Mouse (Mus musculus): Measurements from ENCODE around the gene Gm43552.
"Not testable (repeated sequence)": the region's sequence is repeated elsewhere in the genome, so short reads cannot be mapped to it uniquely, and the experiment has no call there.

The Gm43552 gene

DNA sequence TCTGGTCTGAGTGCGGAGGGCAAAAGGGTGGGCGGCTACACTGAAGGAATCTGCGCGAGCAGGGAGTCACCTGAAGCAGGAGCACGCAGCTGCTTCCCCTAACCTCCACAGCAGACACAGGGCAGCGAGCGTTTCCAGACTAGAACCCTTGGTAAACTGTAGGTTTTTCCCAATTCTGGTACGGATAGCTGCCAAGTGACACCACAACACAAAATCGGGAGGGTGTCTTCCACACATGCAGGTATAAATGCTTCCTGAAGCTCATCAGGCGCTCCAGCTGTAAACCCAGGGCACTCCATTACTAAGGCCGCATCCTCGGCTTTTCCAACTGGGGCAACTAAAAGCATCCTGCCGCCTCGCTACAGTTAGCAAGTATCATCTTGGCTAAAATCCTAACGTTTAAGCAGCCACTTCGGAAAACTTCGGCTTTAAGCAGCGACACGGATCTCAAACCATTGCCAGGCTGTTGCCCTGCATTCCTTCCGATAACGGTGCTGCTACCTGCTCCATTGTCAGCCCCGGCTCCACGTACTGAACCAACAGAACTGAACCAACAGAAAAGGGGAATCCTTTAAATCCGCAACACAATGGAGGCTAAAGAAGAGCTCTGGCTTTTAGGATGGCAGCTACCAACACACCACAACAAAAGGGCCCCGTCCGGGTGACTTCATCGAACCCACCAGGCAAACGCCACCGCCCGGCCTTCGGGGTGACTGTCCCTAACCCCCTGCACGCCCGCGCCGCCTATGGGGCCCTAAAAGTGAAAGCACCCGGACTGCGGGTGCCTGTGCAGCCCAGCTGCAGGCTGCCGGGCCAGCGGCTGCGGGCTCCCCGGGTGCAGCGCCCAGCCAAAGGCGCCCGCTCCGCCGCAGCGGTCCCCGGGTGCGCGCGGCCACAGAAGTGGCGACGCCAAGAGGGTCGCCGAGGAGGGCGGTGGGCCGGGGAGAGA lies 592 bp downstream of the Gm43552 start:
- DNase-seq (ENCODE audit: extremely low read depth, low read depth): peak; percentile 36

DNA sequence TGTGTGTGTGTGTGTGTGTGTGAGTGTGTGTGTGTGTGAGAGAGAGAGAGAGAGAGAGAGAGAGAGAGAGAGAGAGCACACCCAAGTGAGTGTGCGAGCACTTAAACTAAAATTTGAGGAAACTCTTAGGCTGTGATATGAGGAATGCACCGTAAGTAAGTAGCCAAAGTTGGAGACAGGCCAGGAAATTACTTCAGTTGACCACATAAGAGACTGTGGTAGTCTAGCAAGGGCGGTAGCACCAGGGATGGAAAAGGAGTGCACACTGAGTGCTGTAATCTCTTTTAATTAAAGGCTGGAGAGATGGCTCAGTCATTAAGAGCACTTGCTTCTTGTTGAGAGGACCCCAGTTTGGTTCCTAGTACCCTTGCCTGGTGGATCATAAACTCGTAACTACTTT lies 2.8 kb downstream of the Gm43552 start:
- peak; percentile 35 for DNase-seq (ENCODE audit: extremely low read depth, low read depth)

DNA sequence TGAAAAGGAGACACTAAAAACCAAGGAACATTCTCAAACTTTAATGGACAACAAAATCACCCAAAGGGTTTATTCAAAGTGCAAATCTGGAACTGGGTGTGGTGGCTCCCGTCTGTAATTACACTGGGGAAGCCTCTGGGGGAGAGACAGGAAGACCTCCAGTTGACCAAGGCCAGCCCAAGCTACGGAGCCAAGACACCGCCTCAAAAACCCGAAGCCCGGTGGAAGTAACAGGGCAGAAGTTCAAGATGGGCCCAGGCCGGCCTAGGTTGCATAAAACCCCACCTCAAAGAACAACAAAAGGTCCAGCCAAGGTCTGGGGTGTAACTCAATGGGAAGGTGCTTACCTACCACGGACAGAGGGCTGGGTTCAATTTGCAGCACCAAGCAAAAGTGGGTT lies 3.9 kb downstream of the Gm43552 start:
- no peak for DNase-seq (ENCODE audit: extremely low read depth, low read depth)

DNA sequence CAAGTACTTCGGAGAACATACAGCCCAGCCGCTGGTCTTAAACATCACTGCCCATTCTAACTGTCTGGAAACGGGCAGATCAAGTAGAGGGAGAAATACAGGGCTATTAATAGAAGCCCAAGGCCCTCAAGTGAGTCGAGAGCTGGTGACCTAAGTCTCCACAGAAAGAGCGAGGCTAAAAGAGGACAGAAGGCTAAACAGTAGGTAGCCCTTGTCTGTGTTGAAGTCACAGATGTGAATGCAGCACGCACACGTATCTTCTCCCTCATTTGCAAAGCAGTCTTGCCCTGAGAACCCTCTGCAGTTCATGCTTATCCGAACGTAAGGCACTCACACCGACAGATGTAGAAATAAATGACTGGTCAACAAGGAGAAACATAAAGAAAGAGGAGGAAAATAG lies 5.3 kb downstream of the Gm43552 start:
- DNase-seq (ENCODE audit: extremely low read depth, low read depth): no peak

DNA sequence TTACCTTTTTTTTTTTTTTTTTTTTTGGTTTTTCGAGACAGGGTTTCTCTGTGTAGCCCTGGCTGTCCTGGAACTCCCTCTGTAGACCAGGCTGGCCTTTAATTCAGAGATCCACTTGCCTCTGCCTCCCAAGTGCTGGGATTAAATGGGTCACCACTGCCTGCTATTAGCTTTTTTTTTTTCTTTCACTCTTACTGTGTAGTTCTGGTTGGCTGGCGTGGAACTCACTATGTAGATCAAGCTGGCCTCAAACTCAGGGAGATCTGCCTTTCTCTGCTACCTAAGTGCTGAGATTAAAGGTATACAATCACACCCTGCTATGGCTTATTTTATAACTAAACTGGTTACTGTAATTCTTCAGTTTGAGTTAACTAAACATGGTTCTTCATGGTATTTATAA lies 6.1 kb downstream of the Gm43552 start:
- no peak for DNase-seq (ENCODE audit: extremely low read depth, low read depth)

- DNase-seq (ENCODE audit: extremely low read depth, low read depth): no peak
Measured at GRCm38 (mm10) chr5:65482996-65483395, 9.6 kb downstream of the Gm43552 start.

- peak; percentile 92 for DNase-seq (ENCODE audit: extremely low read depth, low read depth)
Measured at GRCm38 (mm10) chr5:65480511-65480910, 12.1 kb downstream of the Gm43552 start.

GRCm38 (mm10) chr5:65479681-65480445 lies 12.8 kb downstream of the Gm43552 start:
- no peak for DNase-seq (ENCODE audit: extremely low read depth, low read depth)

DNA sequence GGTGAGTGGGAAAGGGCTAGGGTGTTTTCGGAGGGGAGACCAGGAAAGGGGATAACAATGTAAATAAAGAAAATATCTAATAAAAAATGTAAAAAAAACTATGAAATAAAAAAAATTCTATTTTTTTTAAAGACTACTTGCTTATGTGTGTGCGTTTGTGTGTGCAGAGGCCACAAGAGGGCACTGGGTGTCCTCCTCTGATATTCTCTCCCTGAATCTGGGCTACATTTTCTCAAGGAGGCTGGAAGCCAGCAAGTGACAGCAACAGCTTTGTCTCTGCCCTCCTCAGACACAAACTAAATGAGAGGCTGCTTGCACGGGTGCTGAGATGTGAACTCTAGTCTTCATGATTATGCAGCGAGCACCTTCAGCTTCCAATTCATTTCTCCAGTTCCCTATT lies 14.4 kb downstream of the Gm43552 start:
- DNase-seq (ENCODE audit: extremely low read depth, low read depth): no peak

DNA sequence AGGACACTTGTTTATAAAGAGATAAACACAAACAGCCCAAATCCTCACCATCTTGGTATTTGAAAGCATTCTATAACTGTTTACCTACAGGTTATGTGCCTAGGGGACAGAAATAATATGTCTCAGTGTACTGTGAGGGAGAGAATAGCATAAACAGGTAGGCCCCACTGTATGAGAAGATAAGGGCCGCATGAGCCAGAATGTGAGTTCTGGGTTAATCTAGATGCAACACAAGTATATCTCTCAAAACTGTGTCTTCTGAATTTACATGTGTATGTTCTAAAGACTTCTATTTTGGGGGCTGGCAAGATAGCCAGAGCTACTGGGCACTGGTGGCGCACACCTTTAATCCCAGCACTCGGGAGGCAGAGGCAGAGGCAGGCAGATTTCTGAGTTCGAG lies 15.9 kb downstream of the Gm43552 start:
- not testable (repeated sequence) for DNase-seq (ENCODE audit: extremely low read depth, low read depth)

GRCm38 (mm10) chr5:65475806-65476205 lies 16.8 kb downstream of the Gm43552 start:
- DNase-seq (ENCODE audit: extremely low read depth, low read depth): no peak

GRCm38 (mm10) chr5:65469766-65470165 lies 22.9 kb downstream of the Gm43552 start:
- DNase-seq (ENCODE audit: extremely low read depth, low read depth): no peak

- DNase-seq (ENCODE audit: extremely low read depth, low read depth): peak; percentile 26
Measured at GRCm38 (mm10) chr5:65466911-65467310, 25.7 kb downstream of the Gm43552 start.

DNA sequence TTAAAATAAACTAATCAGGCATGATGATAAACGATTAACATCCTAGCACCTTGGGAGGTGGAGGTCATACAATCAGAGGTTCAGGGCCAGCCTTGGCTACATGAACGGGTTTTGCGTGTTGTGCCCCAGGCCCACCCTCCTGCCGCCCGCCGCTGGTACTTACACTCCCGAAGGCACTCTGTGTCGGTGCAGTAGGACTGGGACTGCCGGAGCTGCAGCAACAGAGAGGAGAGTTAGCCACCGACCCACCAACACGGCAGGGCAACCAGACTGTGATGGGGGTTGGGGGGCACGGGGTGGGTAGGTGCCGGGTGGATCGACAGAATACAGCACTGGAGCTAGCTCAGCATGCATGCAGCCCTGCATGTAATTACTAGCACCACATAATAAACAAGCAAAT lies 32.3 kb downstream of the Gm43552 start:
- DNase-seq (ENCODE audit: extremely low read depth, low read depth): no peak

GRCm38 (mm10) chr5:65459454-65459853 lies 33.2 kb downstream of the Gm43552 start:
- no peak for DNase-seq (ENCODE audit: extremely low read depth, low read depth)

GRCm38 (mm10) chr5:65457846-65458245 lies 34.8 kb downstream of the Gm43552 start:
- no peak for DNase-seq (ENCODE audit: extremely low read depth, low read depth)

GRCm38 (mm10) chr5:65457086-65457827 lies 35.4 kb downstream of the Gm43552 start:
- no peak for DNase-seq (ENCODE audit: extremely low read depth, low read depth)

DNA sequence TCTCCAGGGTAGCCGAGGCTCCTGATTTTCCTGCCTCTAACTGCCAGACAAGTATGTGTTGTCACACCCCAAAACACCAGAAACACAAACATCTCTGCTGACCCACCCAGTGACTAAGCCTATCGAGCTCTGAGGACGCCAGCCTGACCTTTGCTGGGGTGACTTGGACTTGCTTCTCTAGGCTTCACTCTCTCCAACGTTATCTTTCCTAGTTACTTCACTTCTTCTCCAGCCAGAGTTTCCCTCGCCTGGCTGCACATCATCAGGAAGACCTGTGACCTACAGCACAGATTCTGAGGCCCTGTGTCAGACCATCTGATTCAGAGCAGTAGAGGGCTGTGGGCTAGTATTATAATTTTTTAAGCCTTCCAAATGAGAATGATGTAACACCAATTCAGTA lies 37.9 kb downstream of the Gm43552 start:
- no peak for DNase-seq (ENCODE audit: extremely low read depth, low read depth)

GRCm38 (mm10) chr5:65448941-65449340 lies 43.7 kb downstream of the Gm43552 start:
- DNase-seq (ENCODE audit: extremely low read depth, low read depth): no peak

GRCm38 (mm10) chr5:65447826-65448225 lies 44.8 kb downstream of the Gm43552 start:
- DNase-seq (ENCODE audit: extremely low read depth, low read depth): no peak

GRCm38 (mm10) chr5:65446756-65447155 lies 45.9 kb downstream of the Gm43552 start:
- no peak for DNase-seq (ENCODE audit: extremely low read depth, low read depth)

DNA sequence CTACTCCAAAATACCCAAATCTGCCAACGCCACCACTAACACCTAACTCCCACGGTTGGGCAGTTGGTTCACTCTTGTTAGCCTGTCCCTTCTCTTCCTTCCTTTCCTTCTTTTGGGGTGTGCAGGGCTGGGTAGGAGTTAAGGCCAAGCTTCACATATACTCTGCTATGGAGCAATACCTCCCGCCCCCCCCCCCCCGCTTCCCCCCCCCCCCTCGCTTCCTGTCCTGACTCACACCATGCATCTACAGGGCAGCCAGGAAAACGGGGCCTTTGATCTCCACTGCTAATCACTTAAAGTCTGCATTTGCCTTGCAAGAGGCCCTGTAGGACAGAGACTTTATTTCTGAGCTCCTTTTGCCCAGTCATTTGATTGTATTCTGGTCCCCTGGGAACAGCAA lies 47.7 kb downstream of the Gm43552 start:
- no peak for DNase-seq (ENCODE audit: extremely low read depth, low read depth)

All from MEL-GATA-1-ER (cell line).